Mouse (Mus musculus): ENCODE results near the gene Ubl5.

GRCm38 (mm10) chr9:20681546-20682388 lies 39.1 kb downstream of the Ubl5 start:
- TF ChIP-seq CTCF (IDR thresholded peaks at IDR 0.05; ENCODE audit: control insufficient read depth, insufficient read depth, insufficient read length) (no peak), USF1 (IDR thresholded peaks at IDR 0.05; ENCODE audit: low read depth) (no peak), FOSL1 (IDR thresholded peaks at IDR 0.05; ENCODE audit: insufficient read depth, low read length, poor library complexity, severe bottlenecking) (no peak), MYOG (IDR thresholded peaks at IDR 0.05; ENCODE audit: control insufficient read depth, extremely low read depth, insufficient read length) (no peak), MAX (IDR thresholded peaks at IDR 0.05) (no peak), CEBPB (IDR thresholded peaks at IDR 0.05; ENCODE audit: low read depth) (no peak)
